Mouse (Mus musculus): ENCODE measurements around the gene Tomm5. TPM values are rescaled to one million over a fixed set of nuclear protein-coding genes. Genes with fewer than 3 reads are reported as not detected.
"Not testable (repeated sequence)": the region's sequence is repeated elsewhere in the genome, so short reads cannot be mapped to it uniquely, and the experiment has no call there.

Gene Tomm5
- total RNA-seq, 4 experiments from 2014 or later: 58.8 to 88.7 (median 70.4) TPM

- DNase-seq: no peak
Observed at GRCm38 (mm10) chr4:45066036-45066730, 41.7 kb downstream of the Tomm5 start.

GRCm38 (mm10) chr4:45064577-45064976 is 43.3 kb downstream of the Tomm5 start:
- DNase-seq: no peak

GRCm38 (mm10) chr4:45063836-45064235 is 44.1 kb downstream of the Tomm5 start:
- not testable (repeated sequence) for DNase-seq

GRCm38 (mm10) chr4:45055451-45055850 is 52.5 kb downstream of the Tomm5 start:
- no peak for DNase-seq

Other genes starting within 250 kb of the Tomm5 start
- 100 to 1,000 TPM; 223 to 249 (median 233) TPM for gene Grhpr, start 126.7 kb downstream of the Tomm5 start, total RNA-seq (2022)
- gene Zbtb5, start 95.7 kb downstream of the Tomm5 start, total RNA-seq (2022): 10 to 100 TPM; 11.4 to 14.5 (median 13.5) TPM
- 10 to 100 TPM; 13.7 to 24.5 (median 17.6) TPM for gene Polr1e, start 89.5 kb downstream of the Tomm5 start, total RNA-seq (2022)
- gene Fbxo10, start 23.5 kb downstream of the Tomm5 start, total RNA-seq (2022): 10 to 100 TPM; 11.6 to 19.8 (median 15.7) TPM
- 1 to 10 TPM; 6.5 to 9.3 (median 8.7) TPM for gene Frmpd1, start 76.8 kb upstream of the Tomm5 start, total RNA-seq (2022)
- gene Trmt10b, start 189.0 kb upstream of the Tomm5 start, total RNA-seq (2022): 10 to 100 TPM in 3 of 4 experiments, 1 to 10 TPM in 1; 8.0 to 15.0 (median 12.7) TPM
- 10 to 100 TPM; 25.4 to 31.5 (median 27.6) TPM for gene Dcaf10, start 234.0 kb upstream of the Tomm5 start, total RNA-seq (2022)
- gene Exosc3, start 234.6 kb upstream of the Tomm5 start, total RNA-seq (2022): 10 to 100 TPM; 22.9 to 40.8 (median 30.9) TPM